Mouse (Mus musculus) gastrocnemius, postnatal 14 days (tissue): ENCODE results near the gene Gemin4. TPM values are rescaled to one million over a fixed set of nuclear protein-coding genes. Genes with fewer than 3 reads are reported as not detected.
A peak's percentile ranks its signal among the peaks of the same experiment; 100 is the strongest.
"Not testable (repeated sequence)": the region's sequence is repeated elsewhere in the genome, so short reads cannot be mapped to it uniquely, and the experiment has no call there.

Experiments
- DNase-seq: peaks from one replicate; pipeline ENCODE4 v3.0.0; 2021; ENCODE audit warnings: mixed read lengths
- intact Hi-C: fragments of 180-260 bp; cut with DNase I; formaldehyde crosslinking; loops from one replicate; pipeline ENCODE4 v1.15.1; 2025; ENCODE audit warnings: low total_unique reads
- total RNA-seq, 2 experiments: library from RNA; stranded (reverse); gene quantifications; 2 replicates each; pipeline ENCODE4 v1.2.3; 2021

Gemin4 gene
- total RNA-seq, 2 experiments from 2014 or later, result 1.9 to 2.9 TPM

- DNase-seq, result no peak
- intact Hi-C loops, result no loop called here
Observed at GRCm38 (mm10) chr11:76224631-76225030, 7.2 kb upstream of the Gemin4 start.

GRCm38 (mm10) chr11:76216681-76217389 lies 629 bp downstream of the Gemin4 start:
- intact Hi-C loops, result no loop called here
- DNase-seq, result no peak

GRCm38 (mm10) chr11:76216049-76216540 lies 1.4 kb downstream of the Gemin4 start:
- intact Hi-C loops, result no loop called here
- DNase-seq, result no peak

GRCm38 (mm10) chr11:76215011-76215410 lies 2.5 kb downstream of the Gemin4 start:
- intact Hi-C loops, result no loop called here
- no peak for DNase-seq

GRCm38 (mm10) chr11:76213841-76214240 lies 3.6 kb downstream of the Gemin4 start:
- no peak for DNase-seq
- intact Hi-C loops, result no loop called here

GRCm38 (mm10) chr11:76211595-76211994 lies 5.9 kb downstream of the Gemin4 start:
- peak; percentile 20 for DNase-seq

GRCm38 (mm10) chr11:76210228-76210985 lies 7.1 kb downstream of the Gemin4 start:
- intact Hi-C loops, result no loop called here
- no peak for DNase-seq

More at GRCm38 (mm10) chr11:76211595-76211994, 5.9 kb downstream of the Gemin4 start:
- intact Hi-C loops, result not testable (repeated sequence)

- intact Hi-C loops, result no loop called here
- DNase-seq, result no peak
Observed at GRCm38 (mm10) chr11:76206793-76207192, 10.7 kb downstream of the Gemin4 start.

- intact Hi-C loops, result no loop called here
Observed at GRCm38 (mm10) chr11:76201761-76202674, 15.4 kb downstream of the Gemin4 start.

GRCm38 (mm10) chr11:76196977-76197469 lies 20.4 kb downstream of the Gemin4 start:
- no peak for DNase-seq
- intact Hi-C loops, result no loop called here

More at GRCm38 (mm10) chr11:76201761-76202674, 15.4 kb downstream of the Gemin4 start:
- peak; percentile 90 for DNase-seq

GRCm38 (mm10) chr11:76196275-76196976 lies 21.0 kb downstream of the Gemin4 start:
- intact Hi-C loops, result no loop called here
- DNase-seq, result no peak

- DNase-seq, result no peak
- intact Hi-C loops, result no loop called here
Observed at GRCm38 (mm10) chr11:76186908-76187307, 30.6 kb downstream of the Gemin4 start.

- intact Hi-C loops, result no loop called here
Observed at GRCm38 (mm10) chr11:76183745-76184144, 33.7 kb downstream of the Gemin4 start.

GRCm38 (mm10) chr11:76180146-76180540 lies 37.3 kb downstream of the Gemin4 start:
- intact Hi-C loops, result no loop called here
- no peak for DNase-seq

More at GRCm38 (mm10) chr11:76183745-76184144, 33.7 kb downstream of the Gemin4 start:
- DNase-seq, result no peak

- intact Hi-C loops, result loop anchor here (10.0 kb wide), 1 partner anchor 225 kb away; the partner anchor contains the start of gene Timm22
Observed at GRCm38 (mm10) chr11:76179495-76180145, 37.8 kb downstream of the Gemin4 start, which contains the start of the genes Vps53 and Fam57a. Gene Vps53 (minus strand): TSS chr11:76179647. Gene Fam57a (plus strand): TSS chr11:76179671.

GRCm38 (mm10) chr11:76178726-76179494 lies 38.6 kb downstream of the Gemin4 start:
- DNase-seq, result no peak

More at GRCm38 (mm10) chr11:76179495-76180145, 37.8 kb downstream of the Gemin4 start, which contains the start of the genes Vps53 and Fam57a:
- DNase-seq, result peak; percentile 89

GRCm38 (mm10) chr11:76170207-76170606 lies 47.3 kb downstream of the Gemin4 start:
- intact Hi-C loops, result loop anchor here (10.0 kb wide), 1 partner anchor 235 kb away; the partner anchor contains the start of gene Timm22
- DNase-seq, result no peak

More at GRCm38 (mm10) chr11:76178726-76179494, 38.6 kb downstream of the Gemin4 start:
- intact Hi-C loops, result loop anchor here (10.0 kb wide), 1 partner anchor 226 kb away; the partner anchor contains the start of gene Timm22
